Mouse (Mus musculus): ENCODE measurements at regions not wholly inside any gene's neighbourhood (a gene's known extent, or its start where the extent isn't known, plus 50 kb on each side); places are given as distances from the start of the nearest gene placed in this dataset.

- TF ChIP-seq EP300 (optimal IDR thresholded peaks at IDR 0.05) (no peak), CTCF (IDR thresholded peaks at IDR 0.05; ENCODE audit: low read depth) (no peak)
These were observed 207.5 kb upstream of the Ercc4 start for GRCm38 (mm10) chr16:12901996-12902319.
